Mouse (Mus musculus): ENCODE measurements around the gene Camta1.
A peak's percentile ranks its signal among the peaks of the same experiment; 100 is the strongest.

Camta1 gene

GRCm38 (mm10) chr4:151586074-151586473 is 275.6 kb downstream of the Camta1 start:
- DNase-seq: no peak

- DNase-seq: no peak
Measured at GRCm38 (mm10) chr4:151577961-151578360, 283.7 kb downstream of the Camta1 start.

- DNase-seq: peak in 1 of 2 experiments; percentile 9
Measured at GRCm38 (mm10) chr4:151576291-151577108, 285.2 kb downstream of the Camta1 start.

- DNase-seq: no peak
Measured at GRCm38 (mm10) chr4:151572716-151573115, 289.0 kb downstream of the Camta1 start.

GRCm38 (mm10) chr4:151569586-151569985 is 292.1 kb downstream of the Camta1 start:
- DNase-seq: no peak

GRCm38 (mm10) chr4:151568887-151569286 is 292.8 kb downstream of the Camta1 start:
- DNase-seq: peak; percentile 23 to 54

- DNase-seq: no peak
Measured at GRCm38 (mm10) chr4:151567105-151567504, 294.6 kb downstream of the Camta1 start.

GRCm38 (mm10) chr4:151555505-151555904 is 306.2 kb downstream of the Camta1 start:
- no peak for DNase-seq

GRCm38 (mm10) chr4:151549523-151549922 is 312.2 kb downstream of the Camta1 start:
- peak in 1 of 2 experiments; percentile 25 for DNase-seq

GRCm38 (mm10) chr4:151545452-151545851 is 316.2 kb downstream of the Camta1 start:
- no peak for DNase-seq

- no peak for DNase-seq
Measured at GRCm38 (mm10) chr4:151544191-151544590, 317.5 kb downstream of the Camta1 start.

GRCm38 (mm10) chr4:151540546-151540945 is 321.1 kb downstream of the Camta1 start:
- peak; percentile 35 to 50 for DNase-seq

GRCm38 (mm10) chr4:151539881-151540280 is 321.8 kb downstream of the Camta1 start:
- no peak for DNase-seq

GRCm38 (mm10) chr4:151539167-151539525 is 322.5 kb downstream of the Camta1 start:
- DNase-seq: no peak

GRCm38 (mm10) chr4:151538446-151539166 is 323.1 kb downstream of the Camta1 start:
- DNase-seq: no peak

GRCm38 (mm10) chr4:151535916-151536450 is 325.7 kb downstream of the Camta1 start:
- no peak for DNase-seq

GRCm38 (mm10) chr4:151533451-151533850 is 328.2 kb downstream of the Camta1 start:
- DNase-seq: no peak

GRCm38 (mm10) chr4:151528436-151528835 is 333.2 kb downstream of the Camta1 start:
- DNase-seq: no peak

- DNase-seq: no peak
Measured at GRCm38 (mm10) chr4:151527763-151528162, 333.9 kb downstream of the Camta1 start.

- no peak for DNase-seq
Measured at GRCm38 (mm10) chr4:151520103-151520502, 341.6 kb downstream of the Camta1 start.

- no peak for DNase-seq
Measured at GRCm38 (mm10) chr4:151519011-151519410, 342.7 kb downstream of the Camta1 start.

GRCm38 (mm10) chr4:151516998-151517799 is 344.5 kb downstream of the Camta1 start:
- DNase-seq: peak in 1 of 2 experiments; percentile 23

- no peak for DNase-seq
Measured at GRCm38 (mm10) chr4:151515316-151515715, 346.4 kb downstream of the Camta1 start.

Data from kidney, postnatal 25 days (tissue).